Mouse (Mus musculus): ENCODE measurements at regions not wholly inside any gene's neighbourhood (a gene's known extent, or its start where the extent isn't known, plus 50 kb on each side); places are given as distances from the start of the nearest gene placed in this dataset.

DNA sequence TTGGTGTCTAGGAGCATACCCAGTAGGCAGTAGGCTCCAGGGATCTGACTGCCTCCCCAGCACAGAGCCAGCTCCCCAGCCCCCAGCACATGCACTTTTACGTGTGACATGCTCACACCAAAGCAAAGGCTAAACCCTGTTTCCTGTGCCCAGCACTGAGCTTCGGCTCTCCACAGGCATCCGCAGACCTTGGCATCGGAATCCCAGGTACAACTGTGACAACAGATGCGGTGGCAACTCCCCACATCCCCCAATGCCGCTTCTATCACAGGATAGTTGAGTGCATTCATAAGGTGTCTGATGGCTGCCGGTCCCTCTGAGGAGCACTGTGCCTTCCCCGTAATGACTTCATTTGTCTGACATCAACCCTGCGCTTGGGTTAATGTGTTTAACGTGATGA is 440.9 kb downstream of the Ptpru start:
- no peak overlapping the region for H3K4me2 ChIP-seq
- no peaks in the 10 kb centered on the region for H3K36me3 ChIP-seq
- H3K27me3 ChIP-seq: peaks cover 54% of the 10 kb centered on the region
- WGBS: 84% methylated on average over 10 of the region's 10 CpGs
- no peak for ATAC-seq (ENCODE audit: insufficient number of reproducible peaks, insufficient read depth, low FRiP score, low TSS enrichment, low read depth)
- peaks cover 17% of the 10 kb centered on the region for H3K4me1 ChIP-seq (replicated peaks)
- H3K4me3 ChIP-seq (replicated peaks): no peak overlapping the region
- H3K27ac ChIP-seq: no peak overlapping the region
- peaks cover 8% of the 10 kb centered on the region; the same call in 1 of the 2 replicates for H3K9me3 ChIP-seq
- no peak overlapping the region for H3K9ac ChIP-seq (replicated peaks)

DNA sequence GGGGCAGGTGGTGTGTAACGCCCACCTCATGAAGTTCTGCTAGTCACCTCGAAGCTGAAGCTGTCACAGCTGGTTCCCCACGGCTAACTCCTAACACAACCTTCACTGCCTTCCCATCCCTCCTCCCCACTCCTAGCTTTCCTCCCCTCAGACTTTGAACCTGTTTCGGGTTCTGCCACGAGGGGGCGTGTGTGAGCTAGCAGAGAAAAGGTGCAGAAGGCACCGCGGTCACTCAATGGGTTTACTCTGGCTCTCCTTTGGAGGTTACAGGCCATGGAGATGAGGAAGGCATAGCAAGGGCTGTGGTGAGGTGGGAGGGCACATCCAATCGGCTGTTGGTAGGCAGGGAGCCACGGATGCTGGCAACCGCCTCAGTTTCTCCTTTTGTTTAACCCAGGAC is 437.3 kb downstream of the Ptpru start:
- 21% methylated on average over 11 of the region's 11 CpGs for WGBS
- H3K9ac ChIP-seq (replicated peaks): no peak overlapping the region
- no peak for ATAC-seq (ENCODE audit: insufficient number of reproducible peaks, insufficient read depth, low FRiP score, low TSS enrichment, low read depth)
- H3K27me3 ChIP-seq: peaks cover 48% of the 10 kb centered on the region
- no peak overlapping the region for H3K27ac ChIP-seq
- H3K36me3 ChIP-seq: no peaks in the 10 kb centered on the region
- peaks cover 7% of the 10 kb centered on the region for H3K4me1 ChIP-seq (replicated peaks)
- peaks cover 13% of the 10 kb centered on the region; the same call in 1 of the 2 replicates for H3K9me3 ChIP-seq
- no peak overlapping the region for H3K4me3 ChIP-seq (replicated peaks)
- H3K4me2 ChIP-seq: no peak overlapping the region

GRCm38 (mm10) chr4:131401255-131401654 is 436.8 kb downstream of the Ptpru start:
- Histone ChIP-seq H3K4me2 (no peak overlapping the region), H3K9me3 (peaks cover 13% of the 10 kb centered on the region; the same call in 1 of the 2 replicates), H3K27ac (no peak overlapping the region), H3K27me3 (peaks cover 53% of the 10 kb centered on the region), H3K4me1 (replicated peaks) (peaks cover 12% of the 10 kb centered on the region), H3K9ac (replicated peaks) (no peak overlapping the region), H3K36me3 (no peaks in the 10 kb centered on the region), H3K4me3 (replicated peaks) (no peak overlapping the region)
- WGBS: 88% methylated on average over 6 of the region's 6 CpGs
- no peak for ATAC-seq (ENCODE audit: insufficient number of reproducible peaks, insufficient read depth, low FRiP score, low TSS enrichment, low read depth)

DNA sequence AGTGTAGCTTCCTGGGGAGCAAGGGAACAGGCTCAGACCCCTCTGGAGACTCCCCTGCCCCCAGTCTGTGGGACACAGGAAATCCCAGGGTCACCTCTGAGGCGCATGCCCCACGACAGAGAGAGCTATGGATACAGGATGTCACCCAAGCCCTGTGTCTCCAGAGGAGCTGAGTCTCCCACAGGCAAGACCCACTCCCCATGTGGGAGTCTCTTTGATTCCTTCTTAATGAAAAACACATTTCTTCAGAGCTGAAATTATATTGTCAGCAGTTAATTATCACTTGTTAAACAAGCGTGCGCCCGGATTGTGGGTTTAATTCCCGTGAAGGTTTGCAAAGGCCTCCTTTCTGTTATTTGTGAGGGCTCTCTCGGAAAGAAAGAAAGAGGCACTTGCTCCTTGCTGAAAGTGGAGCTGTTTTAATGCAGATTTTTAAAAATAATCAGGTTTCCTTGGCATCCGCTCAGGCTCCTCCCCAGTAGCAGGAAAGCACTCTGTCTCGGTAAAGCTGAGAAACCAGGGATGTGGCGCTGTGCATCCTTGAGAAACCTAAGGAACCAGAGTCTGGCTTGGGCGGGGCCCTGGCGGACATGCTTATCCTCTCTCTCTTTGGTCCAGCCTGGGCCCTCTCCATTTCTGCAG is 432.6 kb downstream of the Ptpru start:
- H3K4me3 ChIP-seq (replicated peaks): no peak overlapping the region
- WGBS: 27% methylated on average over 12 of the region's 12 CpGs
- H3K4me2 ChIP-seq: no peak overlapping the region
- peaks cover 30% of the 10 kb centered on the region for H3K4me1 ChIP-seq (replicated peaks)
- no peak for ATAC-seq (ENCODE audit: insufficient number of reproducible peaks, insufficient read depth, low FRiP score, low TSS enrichment, low read depth)
- H3K27ac ChIP-seq: 0 out of 2 replicates have a peak overlapping the region, but pooled peaks have one; percentile 5
- H3K9me3 ChIP-seq: peaks cover 6% of the 10 kb centered on the region; the same call in 1 of the 2 replicates
- H3K27me3 ChIP-seq: peaks cover 65% of the 10 kb centered on the region
- no peaks in the 10 kb centered on the region for H3K36me3 ChIP-seq
- H3K9ac ChIP-seq (replicated peaks): no peak overlapping the region

DNA sequence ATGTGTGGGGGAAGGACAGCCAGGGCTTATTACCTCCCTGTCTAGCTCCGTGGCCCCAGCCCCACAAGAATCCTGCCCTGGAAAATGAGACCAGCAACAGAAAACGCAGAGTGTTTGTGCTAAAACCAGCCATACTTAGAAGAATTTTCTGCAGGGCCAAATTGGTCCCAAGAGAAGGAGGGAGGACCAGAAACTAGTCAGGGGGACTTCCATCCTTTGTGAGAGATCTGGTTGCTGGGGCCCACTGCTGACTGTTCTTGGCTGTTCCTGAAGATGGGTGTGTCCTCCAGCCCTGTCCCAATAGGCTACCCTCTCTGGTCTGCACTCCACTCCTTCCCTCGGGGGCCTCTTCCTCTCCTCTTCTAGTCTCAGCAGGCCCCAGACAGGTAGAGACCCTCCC is 430.6 kb downstream of the Ptpru start:
- Histone ChIP-seq H3K36me3 (no peaks in the 10 kb centered on the region), H3K4me3 (replicated peaks) (no peak overlapping the region), H3K9ac (replicated peaks) (0 out of 2 replicates have a peak overlapping the region, but pooled peaks have one; percentile 34), H3K4me1 (replicated peaks) (peaks cover 30% of the 10 kb centered on the region), H3K9me3 (peaks cover 2% of the 10 kb centered on the region; the same call in 1 of the 2 replicates), H3K27ac (no peak overlapping the region), H3K4me2 (no peak overlapping the region), H3K27me3 (peaks cover 69% of the 10 kb centered on the region)
- ATAC-seq (ENCODE audit: insufficient number of reproducible peaks, insufficient read depth, low FRiP score, low TSS enrichment, low read depth): no peak
- 14% methylated on average over 3 of the region's 3 CpGs for WGBS

DNA sequence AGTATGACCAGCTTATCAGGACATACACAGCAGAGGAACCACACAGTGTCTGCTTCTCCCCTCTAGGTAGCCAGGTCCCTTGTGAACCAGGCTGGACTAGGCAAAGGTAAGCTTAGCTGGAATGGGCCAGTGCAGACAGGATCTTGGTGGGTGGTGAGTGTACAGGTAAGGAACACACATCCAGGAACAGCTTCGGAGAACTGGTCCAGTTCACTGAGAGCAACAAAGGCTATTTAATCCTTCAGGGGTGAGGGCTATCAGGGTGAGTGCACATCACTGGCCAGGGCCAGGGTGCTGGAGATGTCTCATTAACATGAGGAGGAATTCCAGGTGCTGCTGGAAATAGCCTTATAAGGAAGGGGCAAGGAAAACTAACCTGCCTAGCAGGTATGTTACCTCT is 429.4 kb downstream of the Ptpru start:
- Histone ChIP-seq H3K4me1 (replicated peaks) (peaks cover 30% of the 10 kb centered on the region), H3K27me3 (peaks cover 69% of the 10 kb centered on the region), H3K36me3 (no peaks in the 10 kb centered on the region), H3K9ac (replicated peaks) (no peak overlapping the region), H3K27ac (no peak overlapping the region), H3K4me3 (replicated peaks) (no peak overlapping the region), H3K9me3 (no peaks in the 10 kb centered on the region), H3K4me2 (no peak overlapping the region)
- WGBS: 88% methylated on average over 1 of the region's 1 CpGs
- ATAC-seq (ENCODE audit: insufficient number of reproducible peaks, insufficient read depth, low FRiP score, low TSS enrichment, low read depth): no peak

GRCm38 (mm10) chr4:131409805-131410204 is 428.3 kb downstream of the Ptpru start:
- ATAC-seq (ENCODE audit: insufficient number of reproducible peaks, insufficient read depth, low FRiP score, low TSS enrichment, low read depth): peak; percentile 26; the same call in 1 of the 2 replicates
- H3K9me3 ChIP-seq: no peaks in the 10 kb centered on the region
- H3K27me3 ChIP-seq: peaks cover 68% of the 10 kb centered on the region
- H3K27ac ChIP-seq: no peak overlapping the region
- no peaks in the 10 kb centered on the region for H3K36me3 ChIP-seq
- H3K4me2 ChIP-seq: no peak overlapping the region
- no peak overlapping the region for H3K9ac ChIP-seq (replicated peaks)
- H3K4me1 ChIP-seq (replicated peaks): peaks cover 30% of the 10 kb centered on the region
- 32% methylated on average over 3 of the region's 3 CpGs for WGBS
- H3K4me3 ChIP-seq (replicated peaks): no peak overlapping the region

GRCm38 (mm10) chr4:131411936-131412335 is 426.2 kb downstream of the Ptpru start:
- WGBS: 67% methylated on average over 4 of the region's 4 CpGs
- H3K9ac ChIP-seq (replicated peaks): no peak overlapping the region
- no peaks in the 10 kb centered on the region for H3K36me3 ChIP-seq
- H3K27me3 ChIP-seq: peaks cover 65% of the 10 kb centered on the region
- ATAC-seq (ENCODE audit: insufficient number of reproducible peaks, insufficient read depth, low FRiP score, low TSS enrichment, low read depth): no peak
- H3K4me3 ChIP-seq (replicated peaks): no peak overlapping the region
- H3K9me3 ChIP-seq: no peaks in the 10 kb centered on the region
- H3K4me2 ChIP-seq: no peak overlapping the region
- no peak overlapping the region for H3K27ac ChIP-seq
- H3K4me1 ChIP-seq (replicated peaks): peaks cover 15% of the 10 kb centered on the region

- Histone ChIP-seq H3K27me3 (peaks cover 55% of the 10 kb centered on the region), H3K9me3 (no peaks in the 10 kb centered on the region), H3K4me3 (replicated peaks) (no peak overlapping the region), H3K9ac (replicated peaks) (no peak overlapping the region), H3K4me2 (no peak overlapping the region), H3K4me1 (replicated peaks) (0 out of 2 replicates have a peak, but pooled peaks cover 4% of the 10 kb centered on the region), H3K27ac (no peak overlapping the region), H3K36me3 (no peaks in the 10 kb centered on the region)
- no peak for ATAC-seq (ENCODE audit: insufficient number of reproducible peaks, insufficient read depth, low FRiP score, low TSS enrichment, low read depth)
- WGBS: 74% methylated on average over 6 of the region's 6 CpGs
These were observed 424.7 kb downstream of the Ptpru start for GRCm38 (mm10) chr4:131413380-131413779.

DNA sequence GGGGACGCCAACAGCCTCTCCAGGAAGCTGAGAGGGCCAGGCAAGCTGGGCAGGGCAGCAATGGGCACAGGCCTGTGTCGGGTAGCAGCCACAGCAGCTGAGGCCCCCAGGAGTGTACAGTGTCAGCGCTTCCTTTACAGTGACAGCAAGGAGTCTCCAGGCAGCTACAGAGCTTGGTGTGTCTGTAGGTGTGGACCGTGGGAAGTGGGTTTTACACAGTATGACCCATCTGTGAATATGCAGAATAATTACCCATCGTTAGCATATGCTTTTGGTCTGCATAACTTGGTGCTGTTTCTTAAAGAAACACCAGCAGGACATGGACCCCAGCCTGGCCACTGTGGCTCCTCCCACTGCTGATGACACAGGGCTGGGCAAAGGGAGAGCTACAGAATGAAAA is 422.6 kb downstream of the Ptpru start:
- 69% methylated on average over 5 of the region's 5 CpGs for WGBS
- no peak overlapping the region for H3K4me2 ChIP-seq
- ATAC-seq (ENCODE audit: insufficient number of reproducible peaks, insufficient read depth, low FRiP score, low TSS enrichment, low read depth): no peak
- no peak overlapping the region for H3K27ac ChIP-seq
- peaks cover 41% of the 10 kb centered on the region for H3K27me3 ChIP-seq
- H3K36me3 ChIP-seq: no peaks in the 10 kb centered on the region
- no peak overlapping the region for H3K4me3 ChIP-seq (replicated peaks)
- no peaks in the 10 kb centered on the region for H3K9me3 ChIP-seq
- H3K9ac ChIP-seq (replicated peaks): no peak overlapping the region
- H3K4me1 ChIP-seq (replicated peaks): 0 out of 2 replicates have a peak, but pooled peaks cover 4% of the 10 kb centered on the region

- H3K9ac ChIP-seq (replicated peaks): no peak overlapping the region
- no peak overlapping the region for H3K4me3 ChIP-seq (replicated peaks)
- no peak overlapping the region for H3K4me2 ChIP-seq
- no peaks in the 10 kb centered on the region for H3K36me3 ChIP-seq
- 0 out of 2 replicates have a peak, but pooled peaks cover 4% of the 10 kb centered on the region for H3K4me1 ChIP-seq (replicated peaks)
- 40% methylated on average over 3 of the region's 3 CpGs for WGBS
- no peak for ATAC-seq (ENCODE audit: insufficient number of reproducible peaks, insufficient read depth, low FRiP score, low TSS enrichment, low read depth)
- H3K9me3 ChIP-seq: no peaks in the 10 kb centered on the region
- no peak overlapping the region for H3K27ac ChIP-seq
- peaks cover 33% of the 10 kb centered on the region for H3K27me3 ChIP-seq
These were observed 421.9 kb downstream of the Ptpru start for GRCm38 (mm10) chr4:131416209-131416608.

Data from limb, embryonic 12.5 days (tissue).